ENCODE assay signal across 8 mouse cellular contexts in genomic region chr1:135154411-135154959, GRCm38 (mm10). TPM values are rescaled to one million over a fixed set of nuclear protein-coding genes. Genes with fewer than 3 reads are reported as not detected.
DNase-seq lines count a peak whose midpoint lies in the region; ATAC-seq and TF ChIP-seq lines count a peak whose summit lies in the region.

No protein-coding gene starts in this region.

- peaks cover 31% of the 10 kb centered on the region for H3K79me2 ChIP-seq in C2C12 (ENCODE audit: control insufficient read depth, insufficient read depth)

- H3K27ac ChIP-seq in bone marrow, adult 2 months (ENCODE audit: control insufficient read depth, insufficient read depth, low read depth, low read length, poor library complexity), result peak overlapping the region; percentile 29; the same call in 1 of the 2 replicates
- H3K27ac ChIP-seq in embryonic facial prominence, embryonic 15.5 days (replicated peaks), result peak overlapping the region; percentile 83
- peak overlapping the region; percentile 93 for H3K27ac ChIP-seq in limb, embryonic 12.5 days
- H3K27ac ChIP-seq in midbrain, embryonic 15.5 days, result peak overlapping the region; percentile 88

- H3K4me3 ChIP-seq in C2C12 (ENCODE audit: insufficient read depth, poor library complexity, severe bottlenecking), result no peak overlapping the region
- no peak overlapping the region for H3K4me3 ChIP-seq in bone marrow, adult 2 months (replicated peaks; ENCODE audit: control insufficient read depth, low read depth, low read length)
- H3K4me3 ChIP-seq in embryonic facial prominence, embryonic 15.5 days (replicated peaks), result peak overlapping the region; percentile 29
- peak overlapping the region; percentile 26 for H3K4me3 ChIP-seq in limb, embryonic 12.5 days (replicated peaks)
- 0 out of 2 replicates have a peak overlapping the region, but pooled peaks have one; percentile 5 for H3K4me3 ChIP-seq in midbrain, embryonic 15.5 days

- H3K9me3 ChIP-seq in embryonic facial prominence, embryonic 15.5 days (replicated peaks), result no peaks in the 10 kb centered on the region
- no peaks in the 10 kb centered on the region for H3K9me3 ChIP-seq in limb, embryonic 12.5 days
- no peaks in the 10 kb centered on the region for H3K9me3 ChIP-seq in midbrain, embryonic 15.5 days

- 10% methylated on average over 14 of the region's 14 CpGs for WGBS in bone marrow, adult 2 months
- 2% methylated on average over 14 of the region's 14 CpGs for WGBS in embryonic facial prominence, embryonic 15.5 days
- WGBS in limb, embryonic 12.5 days, result 6% methylated on average over 14 of the region's 14 CpGs
- 2% methylated on average over 14 of the region's 14 CpGs for WGBS in midbrain, embryonic 15.5 days

- no peaks in the 10 kb centered on the region for H3K4me1 ChIP-seq in bone marrow, adult 2 months (ENCODE audit: control insufficient read depth, insufficient read depth, low read length)
- H3K4me1 ChIP-seq in embryonic facial prominence, embryonic 15.5 days, result peaks cover 36% of the 10 kb centered on the region
- H3K4me1 ChIP-seq in limb, embryonic 12.5 days (replicated peaks), result peaks cover 34% of the 10 kb centered on the region
- peaks cover 38% of the 10 kb centered on the region for H3K4me1 ChIP-seq in midbrain, embryonic 15.5 days

- H3ac ChIP-seq in C2C12 (ENCODE audit: control insufficient read depth, insufficient read length, low read depth), result peak overlapping the region; percentile 45

- TF ChIP-seq CTCF in C2C12 (IDR thresholded peaks at IDR 0.05; ENCODE audit: control insufficient read depth, insufficient read depth, insufficient read length), result peak; percentile 8
- TF ChIP-seq CTCF in bone marrow, adult 2 months (IDR thresholded peaks at IDR 0.05; ENCODE audit: control insufficient read depth, insufficient read depth, low read length), result peak; percentile 74

- no peak overlapping the region for H3K9ac ChIP-seq in embryonic facial prominence, embryonic 15.5 days
- H3K9ac ChIP-seq in limb, embryonic 12.5 days (replicated peaks), result peak overlapping the region; percentile 57
- H3K9ac ChIP-seq in midbrain, embryonic 15.5 days, result peak overlapping the region; percentile 37

- H3K4me2 ChIP-seq in embryonic facial prominence, embryonic 15.5 days (replicated peaks), result peak overlapping the region; percentile 43
- peak overlapping the region; percentile 55 for H3K4me2 ChIP-seq in limb, embryonic 12.5 days
- peak overlapping the region; percentile 39 for H3K4me2 ChIP-seq in midbrain, embryonic 15.5 days

- peak; percentile 72 to 80 for DNase-seq in heart, adult 9 months (ENCODE audit: low spot score in 2 of 2)
- peak; percentile 69 to 76 for DNase-seq in kidney, adult 8-10 months
- peak; percentile 36 to 53 for DNase-seq in spleen, adult 18-20 months

- H3K36me3 ChIP-seq in C2C12 (ENCODE audit: control insufficient read depth, insufficient read depth), result peaks cover 36% of the 10 kb centered on the region
- peaks cover 21% of the 10 kb centered on the region for H3K36me3 ChIP-seq in embryonic facial prominence, embryonic 15.5 days
- peaks cover 38% of the 10 kb centered on the region for H3K36me3 ChIP-seq in limb, embryonic 12.5 days
- peaks cover 12% of the 10 kb centered on the region; the same call in 1 of the 2 replicates for H3K36me3 ChIP-seq in midbrain, embryonic 15.5 days (replicated peaks)

- H3K27me3 ChIP-seq in C2C12 (ENCODE audit: control insufficient read depth, insufficient read depth, insufficient read length), result no peaks in the 10 kb centered on the region
- H3K27me3 ChIP-seq in embryonic facial prominence, embryonic 15.5 days, result no peaks in the 10 kb centered on the region
- H3K27me3 ChIP-seq in limb, embryonic 12.5 days, result no peaks in the 10 kb centered on the region
- H3K27me3 ChIP-seq in midbrain, embryonic 15.5 days (replicated peaks), result no peaks in the 10 kb centered on the region

- H3K79me3 ChIP-seq in C2C12 (ENCODE audit: low read depth), result peaks cover 17% of the 10 kb centered on the region

- peak; percentile 26; the same call in 1 of the 2 replicates for ATAC-seq in embryonic facial prominence, embryonic 15.5 days (ENCODE audit: insufficient number of reproducible peaks, low FRiP score, low TSS enrichment, low read depth)
- ATAC-seq in limb, embryonic 12.5 days (ENCODE audit: insufficient number of reproducible peaks, insufficient read depth, low FRiP score, low TSS enrichment, low read depth), result peak; percentile 39
- peak; percentile 48 for ATAC-seq in midbrain, embryonic 15.5 days (replicated peaks)

- TF ChIP-seq POLR2A in bone marrow, adult 2 months (IDR thresholded peaks at IDR 0.05; ENCODE audit: borderline replicate concordance, control insufficient read depth, low read depth, low read length), result no peak

TF ChIP-seq in C2C12, 6 proteins besides CTCF, POLR2A, EP300 and RAD21:
- TF ChIP-seq MYOD1 (IDR thresholded peaks at IDR 0.05; ENCODE audit: control insufficient read depth, insufficient read length, low read depth) (no peak), MAX (IDR thresholded peaks at IDR 0.05) (no peak), CEBPB (IDR thresholded peaks at IDR 0.05; ENCODE audit: low read depth) (no peak), MYOG (IDR thresholded peaks at IDR 0.05; ENCODE audit: control insufficient read depth, extremely low read depth, insufficient read length) (no peak), USF1 (IDR thresholded peaks at IDR 0.05; ENCODE audit: low read depth) (no peak), FOSL1 (IDR thresholded peaks at IDR 0.05; ENCODE audit: insufficient read depth, low read length, poor library complexity, severe bottlenecking) (no peak)

RNA-seq across cellular contexts. Expression of gene Arl8a, which starts 7.9 kb away (rescaled TPM):
- polyA plus RNA-seq in C2C12 (2012; fragmentation: generic; extraction: Trizol), result 51.4 TPM
- 22.5 and 44.9 TPM in 2 replicates for polyA plus RNA-seq in bone marrow, adult 2 months (2011; ENCODE audit: insufficient read depth, insufficient read length, low replicate concordance, missing spikeins)
- polyA plus RNA-seq in embryonic facial prominence, embryonic 15.5 days (2015; fragmentation: Nextera tagmentation; extraction: Ambion mirVana), result 77.8 and 85.7 TPM in 2 replicates
- 51.8 and 57.7 TPM in 2 replicates for polyA plus RNA-seq in limb, embryonic 12.5 days (2016; fragmentation: Nextera tagmentation; extraction: Ambion mirVana)
- polyA plus RNA-seq in midbrain, embryonic 15.5 days (2015; fragmentation: Nextera tagmentation; extraction: Ambion mirVana), result 401 and 406 TPM in 2 replicates

RNA-seq across cellular contexts. Expression of gene Gpr37l1, which starts 13.0 kb away (rescaled TPM):
- not detected for polyA plus RNA-seq in C2C12 (2012; fragmentation: generic; extraction: Trizol)
- 0.67 TPM in 1 of 2 replicates, not detected in the other for polyA plus RNA-seq in bone marrow, adult 2 months (2011; ENCODE audit: insufficient read depth, insufficient read length, low replicate concordance, missing spikeins)
- polyA plus RNA-seq in embryonic facial prominence, embryonic 15.5 days (2015; fragmentation: Nextera tagmentation; extraction: Ambion mirVana), result 0.16 TPM in 1 of 2 replicates, not detected in the other
- polyA plus RNA-seq in limb, embryonic 12.5 days (2016; fragmentation: Nextera tagmentation; extraction: Ambion mirVana), result not detected in 2 replicates
- 0.87 and 1.2 TPM in 2 replicates for polyA plus RNA-seq in midbrain, embryonic 15.5 days (2015; fragmentation: Nextera tagmentation; extraction: Ambion mirVana)

RNA-seq across cellular contexts. Expression of gene Ptpn7, which starts 22.0 kb away (rescaled TPM):
- polyA plus RNA-seq in C2C12 (2012; fragmentation: generic; extraction: Trizol), result 0.80 TPM
- 17.0 and 27.6 TPM in 2 replicates for polyA plus RNA-seq in bone marrow, adult 2 months (2011; ENCODE audit: insufficient read depth, insufficient read length, low replicate concordance, missing spikeins)
- polyA plus RNA-seq in embryonic facial prominence, embryonic 15.5 days (2015; fragmentation: Nextera tagmentation; extraction: Ambion mirVana), result 2.6 and 2.8 TPM in 2 replicates
- 1.1 and 1.5 TPM in 2 replicates for polyA plus RNA-seq in limb, embryonic 12.5 days (2016; fragmentation: Nextera tagmentation; extraction: Ambion mirVana)
- 0.34 and 0.50 TPM in 2 replicates for polyA plus RNA-seq in midbrain, embryonic 15.5 days (2015; fragmentation: Nextera tagmentation; extraction: Ambion mirVana)

RNA-seq across cellular contexts. Expression of gene Lgr6, which starts 49.4 kb away (rescaled TPM):
- polyA plus RNA-seq in C2C12 (2012; fragmentation: generic; extraction: Trizol), result 32.9 TPM
- polyA plus RNA-seq in bone marrow, adult 2 months (2011; ENCODE audit: insufficient read depth, insufficient read length, low replicate concordance, missing spikeins), result not detected in 2 replicates
- 14.2 and 15.1 TPM in 2 replicates for polyA plus RNA-seq in embryonic facial prominence, embryonic 15.5 days (2015; fragmentation: Nextera tagmentation; extraction: Ambion mirVana)
- polyA plus RNA-seq in limb, embryonic 12.5 days (2016; fragmentation: Nextera tagmentation; extraction: Ambion mirVana), result 1.5 and 1.6 TPM in 2 replicates
- 0.77 and 1.0 TPM in 2 replicates for polyA plus RNA-seq in midbrain, embryonic 15.5 days (2015; fragmentation: Nextera tagmentation; extraction: Ambion mirVana)

Comparison
In these comparisons a context has a peak if more than half of its experiments do, and no peak if none do; other contexts are left out.
1. H3K4me3 ChIP-seq: peak in embryonic facial prominence, embryonic 15.5 days (single experiment), limb, embryonic 12.5 days (single experiment) and midbrain, embryonic 15.5 days (single experiment); none in C2C12 (single experiment) and bone marrow, adult 2 months (single experiment).
2. H3K27ac ChIP-seq: peak in every context shown above with its lines; median percentile 93 in limb, embryonic 12.5 days; 88 in midbrain, embryonic 15.5 days; 83 in embryonic facial prominence, embryonic 15.5 days; 29 in bone marrow, adult 2 months.
3. Peak in every context shown above with its lines, with median percentiles within 50 percentile points of each other: ATAC-seq, H3K4me2 ChIP-seq and DNase-seq.